26 mouse cellular contexts compared by ENCODE assay signal in genomic region chr11:110155985-110156384, GRCm38 (mm10). TPM values are rescaled to one million over a fixed set of nuclear protein-coding genes. Genes with fewer than 3 reads are reported as not detected.
DNase-seq lines count a peak whose midpoint lies in the region; ATAC-seq lines count a peak whose summit lies in the region.
"Had no signal": no experiment of that assay in that cellular context is flagged by ENCODE, and none has a peak within 500 bp of the region (broad histone marks: within the 10 kb centered on the region; RNA-seq: fewer than 3 reads in every experiment).

No protein-coding gene starts in this region.

- peak; percentile 79 for ATAC-seq in frontal cortex, adult (ENCODE audit: low TSS enrichment)
- ATAC-seq: forebrain, embryonic 16.5 days; intestine, postnatal 0 days; lung, postnatal 0 days had no signal

- DNase-seq in frontal cortex, postnatal 10 days (ENCODE audit: low spot score in 2 of 2), result no peak
- peak; percentile 21 for DNase-seq in layer of hippocampus, adult 9-11 months
- DNase-seq in layer of hippocampus, postnatal 14 days (ENCODE audit: low spot score in 2 of 2), result no peak
- peak; percentile 18 to 48 for DNase-seq in right cerebral cortex, adult 2 months (ENCODE audit: low spot score in 2 of 2)
- no peak for DNase-seq in right cerebral cortex, postnatal 4 days
- DNase-seq in telencephalon, adult 2 months (ENCODE audit: low read depth, low spot score), result peak; percentile 36
- no peak for DNase-seq in spleen, postnatal 14 days (ENCODE audit: low spot score in 2 of 2)
- DNase-seq: adrenal gland, adult 8-10 months; cerebellum, adult 11 months; cerebellum, adult 9-10 months; cerebellum, postnatal 36 days; embryo, embryonic 11 days; gastrocnemius, postnatal 25 days; heart, adult 11 months; heart, postnatal 36 days; kidney, adult 9 months; kidney, postnatal 10 days; liver, embryonic 13.5 days; lung, adult 18-20 months; lung, postnatal 4 days; thymus, adult 2 months; thymus, postnatal 36 days had no signal

RNA-seq across cellular contexts. Expression of gene Abca9, which starts 12.0 kb away (rescaled TPM):
- total RNA-seq in layer of hippocampus, postnatal 14 days (2021), result 1 to 10 TPM; 7.6 to 7.9 TPM

Comparison
In these comparisons a context has a peak if more than half of its experiments do, and no peak if none do; other contexts are left out.
1. DNase-seq: peak in layer of hippocampus, adult 9-11 months (single experiment), right cerebral cortex, adult 2 months (2 of 2) and telencephalon, adult 2 months (single experiment); none in frontal cortex, postnatal 10 days (0 of 2), layer of hippocampus, postnatal 14 days (0 of 2), right cerebral cortex, postnatal 4 days (single experiment) and spleen, postnatal 14 days (0 of 2).